In the genomic region with DNA sequence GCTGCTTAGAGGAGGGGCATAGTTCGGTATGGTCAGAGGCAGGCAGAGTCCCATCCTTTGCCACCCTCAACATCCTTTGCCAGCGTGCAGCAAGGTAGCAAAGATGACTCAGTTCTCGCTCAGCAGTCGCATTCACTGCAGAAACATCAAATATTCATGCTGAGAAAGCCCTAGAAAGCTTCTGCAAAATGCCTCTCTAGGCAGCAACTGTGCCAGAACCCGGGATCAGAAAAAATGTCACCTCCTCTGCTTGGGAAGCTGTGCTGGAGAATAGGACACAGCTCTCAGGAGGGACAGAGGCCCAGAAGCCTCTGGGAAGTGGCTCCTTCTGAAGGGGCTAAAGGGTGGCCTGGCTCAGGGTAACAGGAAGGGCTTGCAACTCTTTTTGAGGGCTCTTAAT, we compare ENCODE assay signal across 15 mouse cellular contexts. TPM values are rescaled to one million over a fixed set of nuclear protein-coding genes. Genes with fewer than 3 reads are reported as not detected.
"Had no signal": no experiment of that assay in that cellular context is flagged by ENCODE, and none has a peak within 500 bp of the region (broad histone marks: within the 10 kb centered on the region; RNA-seq: fewer than 3 reads in every experiment).

No protein-coding gene starts in this region.

- ATAC-seq: liver, embryonic 12.5 days; midbrain, embryonic 16.5 days had no signal

- DNase-seq: kidney, adult 11 months; kidney, adult 9 months; kidney, postnatal 36 days; layer of hippocampus, adult 9-11 months; layer of hippocampus, postnatal 36 days; lung, embryonic 14.5 days; lung, postnatal 10 days; lung, postnatal 4 days; retina, postnatal 1 day; spleen, adult 18-20 months; thymus, postnatal 36 days had no signal

RNA-seq across cellular contexts. Expression of a gene that starts 2.7 kb away (rescaled TPM):
- total RNA-seq: layer of hippocampus, adult 18-20 months; layer of hippocampus, postnatal 36 days; megakaryocyte-erythroid progenitor cell, adult 5-6 weeks had no signal
